Mouse (Mus musculus) limb, embryonic 13.5 days (tissue): ENCODE data around the gene Sh3bgrl. TPM values are rescaled to one million over a fixed set of nuclear protein-coding genes. Genes with fewer than 3 reads are reported as not detected.

ENCODE experiments used
- ATAC-seq: fragments of 200-750 bp; cut with Nextera tagmentation; 2 replicates; pipeline ENCODE4 v1.8.0; 2017; ENCODE audit warnings: low read depth, moderate number of reproducible peaks, moderate TSS enrichment; ENCODE audit not compliant: low FRiP score
- H3K27ac ChIP-seq: fragments of 300-500 bp; sonication (generic); 2 replicates; pipeline ENCODE4 v1.5.1; 2015; ENCODE audit warnings: inconsistent platforms, mild to moderate bottlenecking, moderate library complexity
- H3K27me3 ChIP-seq: fragments of 300-500 bp; sonication (generic); 2 replicates; pipeline ENCODE4 v1.6.1; 2015; ENCODE audit warnings: mild to moderate bottlenecking, inconsistent platforms
- H3K36me3 ChIP-seq: fragments of 300-500 bp; sonication (generic); 2 replicates; pipeline ENCODE4 v1.6.1; 2015; ENCODE audit warnings: inconsistent platforms, mild to moderate bottlenecking, moderate library complexity
- H3K4me1 ChIP-seq: fragments of 300-500 bp; sonication (generic); 2 replicates; pipeline ENCODE4 v1.6.1; 2015; ENCODE audit warnings: inconsistent platforms
- H3K4me2 ChIP-seq: fragments of 300-500 bp; sonication (generic); replicated peaks from 2 replicates; pipeline ENCODE4 v1.6.1; 2015; ENCODE audit warnings: inconsistent platforms, mild to moderate bottlenecking, moderate library complexity
- H3K4me3 ChIP-seq: fragments of 300-500 bp; sonication (generic); 2 replicates; pipeline ENCODE4 v1.5.1; 2015; ENCODE audit warnings: moderate library complexity, mild to moderate bottlenecking, inconsistent platforms
- H3K9ac ChIP-seq: fragments of 300-500 bp; sonication (generic); 2 replicates; pipeline ENCODE4 v1.6.1; 2015; ENCODE audit warnings: mild to moderate bottlenecking, inconsistent platforms
- H3K9me3 ChIP-seq: fragments of 300-500 bp; sonication (generic); 2 replicates; pipeline ENCODE4 v1.6.1; 2016; ENCODE audit warnings: inconsistent platforms
- WGBS: fragments of 180-500 bp; shearing (Covaris S2); methylation state at CpG from one replicate; pipeline ENCODE4 v1.1.7; 2015; 5-methylcytosine and 5-hydroxymethylcytosine counted together
- polyA plus RNA-seq: library from polyadenylated mRNA; unstranded; fragments of >200 nt; fragmentation: Nextera tagmentation; extraction: Ambion mirVana; gene quantifications from 2 replicates; pipeline ENCODE4 v1.2.1, GENCODE M21; 2015

Gene Sh3bgrl
- polyA plus RNA-seq, 1 experiment from 2014 or later: 163 TPM

DNA sequence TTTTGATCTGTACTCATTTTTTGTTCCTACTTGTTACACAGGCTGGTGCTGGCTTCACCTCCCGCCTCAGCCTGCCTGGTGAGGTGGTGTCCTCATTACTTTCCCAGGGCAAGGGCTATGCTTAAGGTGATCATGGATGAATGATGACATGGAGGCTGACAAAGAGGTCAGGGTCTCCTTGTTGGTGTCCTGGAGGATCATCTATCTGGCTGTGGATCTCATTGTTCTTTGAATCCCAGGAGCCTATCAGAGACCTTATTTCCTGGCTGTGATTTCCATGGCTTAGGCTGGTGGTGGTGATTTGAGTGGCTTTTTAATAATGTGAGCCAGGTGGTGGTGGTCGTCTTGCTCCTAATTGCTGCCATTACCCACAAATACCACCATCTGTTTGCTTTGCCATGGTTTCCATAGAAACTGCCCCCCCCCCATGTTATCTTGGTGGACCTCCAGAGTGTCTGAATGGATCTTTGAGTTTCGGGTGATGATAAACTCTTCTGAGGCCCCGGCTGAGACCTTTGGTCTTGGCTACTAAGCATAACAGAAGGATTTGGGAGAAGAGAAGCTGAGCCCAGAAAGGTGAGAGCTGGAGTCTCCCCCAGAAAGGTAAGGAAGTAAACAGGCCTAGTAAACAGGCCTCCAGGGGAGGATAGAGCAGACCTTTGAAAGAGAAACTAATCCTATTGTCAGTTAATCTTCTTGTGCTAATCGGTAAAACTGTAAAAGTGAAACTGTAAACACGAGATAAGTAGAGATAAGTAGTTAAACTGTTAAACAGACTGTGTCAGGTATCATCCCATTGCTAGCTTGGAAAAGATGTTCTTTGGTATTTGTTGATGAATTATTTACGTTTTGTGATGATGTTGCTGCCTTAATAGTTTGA is 18.5 kb downstream of the Sh3bgrl start:
- WGBS: 40% methylated on average over 7 of the region's 7 CpGs
- Histone ChIP-seq H3K9me3 (no peaks in the 10 kb centered on the region), H3K27ac (no peak overlapping the region), H3K27me3 (no peaks in the 10 kb centered on the region), H3K4me3 (no peak overlapping the region), H3K4me1 (no peaks in the 10 kb centered on the region), H3K36me3 (no peaks in the 10 kb centered on the region), H3K9ac (no peak overlapping the region), H3K4me2 (no peak overlapping the region)
- no peak for ATAC-seq

- ATAC-seq: no peak
- H3K36me3 ChIP-seq: no peaks in the 10 kb centered on the region
- no peak overlapping the region for H3K4me3 ChIP-seq
- 70% methylated on average over 14 of the region's 14 CpGs for WGBS
- H3K9ac ChIP-seq: no peak overlapping the region
- H3K4me2 ChIP-seq: no peak overlapping the region
- no peaks in the 10 kb centered on the region for H3K9me3 ChIP-seq
- 0 out of 2 replicates have a peak, but pooled peaks cover 3% of the 10 kb centered on the region for H3K4me1 ChIP-seq
- no peak overlapping the region for H3K27ac ChIP-seq
- no peaks in the 10 kb centered on the region for H3K27me3 ChIP-seq
These were observed 25.0 kb downstream of the Sh3bgrl start for GRCm38 (mm10) chrX:109119829-109120826.

- Histone ChIP-seq H3K9me3 (no peaks in the 10 kb centered on the region), H3K27me3 (no peaks in the 10 kb centered on the region), H3K4me3 (no peak overlapping the region), H3K9ac (no peak overlapping the region), H3K4me2 (no peak overlapping the region), H3K27ac (no peak overlapping the region), H3K4me1 (0 out of 2 replicates have a peak, but pooled peaks cover 6% of the 10 kb centered on the region), H3K36me3 (no peaks in the 10 kb centered on the region)
- ATAC-seq: peak; percentile 71
- WGBS: 44% methylated on average over 9 of the region's 9 CpGs
These were observed 26.0 kb downstream of the Sh3bgrl start for GRCm38 (mm10) chrX:109121161-109121560.

GRCm38 (mm10) chrX:109122670-109123069 is 27.5 kb downstream of the Sh3bgrl start:
- 56% methylated on average over 1 of the region's 1 CpGs for WGBS
- no peaks in the 10 kb centered on the region for H3K27me3 ChIP-seq

GRCm38 (mm10) chrX:109123762-109124161 is 28.6 kb downstream of the Sh3bgrl start:
- H3K27ac ChIP-seq: no peak overlapping the region
- H3K9ac ChIP-seq: no peak overlapping the region
- no peak for ATAC-seq

More at GRCm38 (mm10) chrX:109122670-109123069, 27.5 kb downstream of the Sh3bgrl start:
- ATAC-seq: no peak
- no peak overlapping the region for H3K4me2 ChIP-seq
- 0 out of 2 replicates have a peak, but pooled peaks cover 6% of the 10 kb centered on the region for H3K4me1 ChIP-seq
- no peak overlapping the region for H3K27ac ChIP-seq
- no peak overlapping the region for H3K4me3 ChIP-seq
- no peak overlapping the region for H3K9ac ChIP-seq
- no peaks in the 10 kb centered on the region for H3K9me3 ChIP-seq
- no peaks in the 10 kb centered on the region for H3K36me3 ChIP-seq

DNA sequence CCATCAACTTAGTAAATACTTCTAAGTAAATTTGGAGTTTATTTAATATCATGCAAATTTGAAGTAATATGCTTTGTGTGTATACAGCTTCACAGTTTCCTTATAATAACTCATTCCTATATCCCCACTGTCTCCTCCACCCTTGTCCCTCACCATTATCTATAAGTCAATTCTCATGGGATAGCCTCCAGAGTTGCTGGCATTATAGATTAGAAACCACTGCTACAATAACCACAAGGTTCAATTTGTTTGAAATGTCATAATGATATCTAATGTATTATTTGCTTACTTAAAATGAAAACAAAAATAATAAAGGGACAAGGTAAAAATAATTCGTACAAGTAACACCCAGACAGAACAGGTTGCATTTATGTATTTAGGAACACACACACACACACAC is 31.7 kb downstream of the Sh3bgrl start:
- Histone ChIP-seq H3K4me2 (no peak overlapping the region), H3K4me3 (no peak overlapping the region), H3K36me3 (no peaks in the 10 kb centered on the region), H3K27me3 (no peaks in the 10 kb centered on the region), H3K27ac (no peak overlapping the region), H3K9me3 (no peaks in the 10 kb centered on the region), H3K9ac (no peak overlapping the region), H3K4me1 (0 out of 2 replicates have a peak, but pooled peaks cover 6% of the 10 kb centered on the region)
- 64% methylated on average over 1 of the region's 1 CpGs for WGBS
- no peak for ATAC-seq

More at GRCm38 (mm10) chrX:109123762-109124161, 28.6 kb downstream of the Sh3bgrl start:
- H3K27me3 ChIP-seq: no peaks in the 10 kb centered on the region
- H3K9me3 ChIP-seq: no peaks in the 10 kb centered on the region
- H3K4me1 ChIP-seq: 0 out of 2 replicates have a peak, but pooled peaks cover 6% of the 10 kb centered on the region
- no peaks in the 10 kb centered on the region for H3K36me3 ChIP-seq
- no peak overlapping the region for H3K4me3 ChIP-seq
- H3K4me2 ChIP-seq: no peak overlapping the region

DNA sequence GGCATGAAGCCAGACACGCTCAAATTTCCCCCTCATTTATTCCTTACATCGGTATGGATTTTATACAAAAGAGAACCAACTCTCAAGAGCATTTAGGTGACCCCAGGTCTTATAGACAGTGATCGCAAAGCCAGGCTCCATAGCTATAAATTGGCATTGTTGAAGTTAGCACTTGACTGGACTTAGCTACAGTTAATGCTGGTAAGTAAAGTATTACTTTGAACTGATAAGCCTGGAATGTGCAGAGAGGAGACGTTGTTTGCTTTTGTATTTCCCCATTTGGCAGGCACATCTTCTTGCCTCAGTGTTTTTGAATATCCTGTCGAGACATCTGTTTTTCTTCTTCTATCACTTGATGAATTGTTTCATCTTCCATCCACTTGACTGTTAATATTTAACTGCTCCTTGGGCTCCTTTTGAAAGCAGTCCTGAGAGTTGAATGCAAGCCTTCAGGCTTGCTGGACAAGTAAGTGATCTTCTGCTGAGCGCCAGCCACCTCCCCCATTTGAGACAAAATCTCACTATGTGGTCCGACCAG is 32.5 kb downstream of the Sh3bgrl start:
- 62% methylated on average over 7 of the region's 7 CpGs for WGBS
- no peak overlapping the region for H3K4me2 ChIP-seq
- ATAC-seq: peak; percentile 44; the same call in 1 of the 2 replicates
- H3K9me3 ChIP-seq: no peaks in the 10 kb centered on the region
- no peak overlapping the region for H3K9ac ChIP-seq
- H3K27me3 ChIP-seq: no peaks in the 10 kb centered on the region
- H3K4me1 ChIP-seq: 0 out of 2 replicates have a peak, but pooled peaks cover 3% of the 10 kb centered on the region
- H3K4me3 ChIP-seq: no peak overlapping the region
- no peaks in the 10 kb centered on the region for H3K36me3 ChIP-seq
- no peak overlapping the region for H3K27ac ChIP-seq

DNA sequence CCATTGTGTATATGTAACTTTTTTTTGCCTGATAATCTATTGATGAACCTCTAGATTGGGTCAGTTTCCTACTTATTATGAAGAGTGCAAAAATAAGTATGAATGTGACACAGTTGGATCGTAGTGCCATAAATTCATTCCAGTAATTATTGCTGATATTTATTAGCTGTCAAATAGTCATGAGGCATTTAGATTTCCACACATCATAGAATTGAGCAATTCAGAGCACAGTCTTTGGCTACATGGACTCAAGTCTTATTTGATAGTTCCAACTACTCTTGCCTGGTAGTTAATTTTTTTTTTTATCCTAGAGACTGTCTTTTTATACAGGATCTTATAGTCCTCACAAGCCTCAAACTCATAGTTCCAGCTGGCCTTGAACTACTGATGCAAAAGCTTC is 34.9 kb downstream of the Sh3bgrl start:
- no peaks in the 10 kb centered on the region for H3K9me3 ChIP-seq
- no peak overlapping the region for H3K9ac ChIP-seq
- no peaks in the 10 kb centered on the region for H3K36me3 ChIP-seq
- no peak overlapping the region for H3K4me2 ChIP-seq
- no peak overlapping the region for H3K27ac ChIP-seq
- WGBS: 88% methylated on average over 1 of the region's 1 CpGs
- ATAC-seq: no peak
- H3K4me1 ChIP-seq: 0 out of 2 replicates have a peak, but pooled peaks cover 3% of the 10 kb centered on the region
- H3K4me3 ChIP-seq: no peak overlapping the region
- H3K27me3 ChIP-seq: no peaks in the 10 kb centered on the region

DNA sequence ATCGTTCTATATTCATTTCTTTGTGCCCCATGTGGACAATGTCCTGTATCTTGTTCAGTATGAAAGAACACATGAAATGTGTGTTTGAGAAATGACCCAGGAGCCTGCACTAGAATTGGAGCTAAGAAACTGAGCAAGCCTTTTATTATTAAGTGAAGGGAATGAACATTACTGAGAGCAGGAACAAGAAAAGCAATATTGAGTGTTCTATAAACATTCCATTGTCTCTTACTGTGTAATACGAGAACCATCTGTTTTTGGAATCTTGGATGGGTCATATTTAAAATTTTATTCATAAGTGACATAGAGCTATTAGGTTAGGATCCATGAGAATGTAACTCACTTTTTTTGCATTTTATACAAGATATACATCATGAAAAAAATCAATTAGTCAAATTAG is 36.7 kb downstream of the Sh3bgrl start:
- ATAC-seq: no peak
- Histone ChIP-seq H3K36me3 (no peaks in the 10 kb centered on the region), H3K4me2 (no peak overlapping the region), H3K27ac (no peak overlapping the region), H3K27me3 (no peaks in the 10 kb centered on the region), H3K9ac (no peak overlapping the region), H3K4me3 (no peak overlapping the region), H3K9me3 (no peaks in the 10 kb centered on the region), H3K4me1 (no peaks in the 10 kb centered on the region)
- 91% methylated on average over 2 of the region's 2 CpGs for WGBS

GRCm38 (mm10) chrX:109132463-109132862 is 37.3 kb downstream of the Sh3bgrl start:
- 90% methylated on average over 1 of the region's 1 CpGs for WGBS
- no peak overlapping the region for H3K27ac ChIP-seq
- no peak overlapping the region for H3K4me2 ChIP-seq
- no peaks in the 10 kb centered on the region for H3K36me3 ChIP-seq
- H3K27me3 ChIP-seq: no peaks in the 10 kb centered on the region
- H3K9me3 ChIP-seq: no peaks in the 10 kb centered on the region
- no peak for ATAC-seq
- no peak overlapping the region for H3K4me3 ChIP-seq
- H3K4me1 ChIP-seq: no peaks in the 10 kb centered on the region
- H3K9ac ChIP-seq: no peak overlapping the region

- 42% methylated on average over 2 of the region's 2 CpGs for WGBS
- no peak overlapping the region for H3K4me3 ChIP-seq
- H3K27me3 ChIP-seq: no peaks in the 10 kb centered on the region
- H3K36me3 ChIP-seq: no peaks in the 10 kb centered on the region
- no peak for ATAC-seq
- H3K4me1 ChIP-seq: no peaks in the 10 kb centered on the region
- H3K4me2 ChIP-seq: no peak overlapping the region
- H3K27ac ChIP-seq: no peak overlapping the region
- H3K9ac ChIP-seq: no peak overlapping the region
- H3K9me3 ChIP-seq: no peaks in the 10 kb centered on the region
These were observed 38.3 kb downstream of the Sh3bgrl start for GRCm38 (mm10) chrX:109133500-109133899.

DNA sequence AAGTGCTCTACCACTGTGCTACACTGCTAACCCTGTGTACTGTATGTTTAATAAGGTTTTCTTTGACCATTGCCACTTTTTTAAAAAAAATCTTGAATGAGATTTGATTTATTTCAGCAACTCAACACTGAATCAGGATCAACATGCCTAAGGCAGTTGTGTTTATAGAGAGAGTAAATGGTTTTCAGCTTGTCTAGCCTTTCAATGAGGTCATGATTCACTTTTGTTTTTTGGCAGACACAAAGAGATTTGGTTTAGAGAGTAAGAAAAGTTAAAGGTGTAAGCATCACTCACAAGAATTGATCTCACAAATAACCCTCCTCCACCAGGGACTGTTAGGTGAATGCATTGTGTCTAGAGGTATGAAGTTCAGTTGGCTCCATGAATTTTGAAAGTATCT is 41.1 kb downstream of the Sh3bgrl start:
- no peak overlapping the region for H3K27ac ChIP-seq
- no peak for ATAC-seq
- no peak overlapping the region for H3K4me2 ChIP-seq
- H3K27me3 ChIP-seq: no peaks in the 10 kb centered on the region
- no peaks in the 10 kb centered on the region for H3K36me3 ChIP-seq
- H3K9ac ChIP-seq: no peak overlapping the region
- no peaks in the 10 kb centered on the region for H3K4me1 ChIP-seq
- no peak overlapping the region for H3K4me3 ChIP-seq
- no peaks in the 10 kb centered on the region for H3K9me3 ChIP-seq
